In genomic region chr8:8970346-8970745, GRCm38 (mm10) we compare ENCODE assay signal across 22 mouse cellular contexts.
"Had no signal": no experiment of that assay in that cellular context is flagged by ENCODE, and none has a peak within 500 bp of the region (broad histone marks: within the 10 kb centered on the region; RNA-seq: fewer than 3 reads in every experiment).

No protein-coding gene starts in this region.

- DNase-seq: gastrocnemius, adult 2 months; gastrocnemius, postnatal 10 days; gastrocnemius, postnatal 25 days; heart, postnatal 10 days; heart, postnatal 4 days; kidney, adult 18-20 months; kidney, adult 8-10 months; kidney, postnatal 10 days; kidney, postnatal 36 days; layer of hippocampus, adult 9-11 months; layer of hippocampus, postnatal 36 days; left cerebral cortex, postnatal 4 days had no signal

- H3K9ac ChIP-seq: heart, embryonic 12.5 days; hindbrain, embryonic 12.5 days; hindbrain, embryonic 14.5 days; limb, embryonic 13.5 days; limb, embryonic 15.5 days; liver, embryonic 12.5 days had no signal

- H3K27ac ChIP-seq: gastrocnemius, adult 2 months; heart, embryonic 10.5 days; hindbrain, embryonic 10.5 days; hindbrain, embryonic 12.5 days; hindbrain, embryonic 14.5 days; limb, embryonic 13.5 days; limb, embryonic 15.5 days; liver, embryonic 12.5 days had no signal

- H3K27me3 ChIP-seq: heart, embryonic 12.5 days; hindbrain, embryonic 12.5 days; limb, embryonic 13.5 days; limb, embryonic 15.5 days; liver, embryonic 12.5 days had no signal

- H3K36me3 ChIP-seq: heart, embryonic 10.5 days; heart, embryonic 12.5 days; hindbrain, embryonic 10.5 days; hindbrain, embryonic 12.5 days; limb, embryonic 13.5 days; limb, embryonic 15.5 days; liver, embryonic 12.5 days had no signal

- ATAC-seq: hindbrain, embryonic 16.5 days; inflammation-experienced regulatory T-cells, adult 6 months; liver, embryonic 12.5 days had no signal

- H3K4me2 ChIP-seq: heart, embryonic 12.5 days; hindbrain, embryonic 12.5 days; hindbrain, embryonic 14.5 days; limb, embryonic 15.5 days; liver, embryonic 12.5 days had no signal

- H3K4me1 ChIP-seq: liver, embryonic 12.5 days had no signal

- H3K4me3 ChIP-seq: gastrocnemius, adult 2 months; heart, embryonic 10.5 days; heart, embryonic 12.5 days; hindbrain, embryonic 10.5 days; hindbrain, embryonic 12.5 days; limb, embryonic 13.5 days; limb, embryonic 15.5 days; liver, embryonic 12.5 days had no signal

- H3K9me3 ChIP-seq: heart, embryonic 10.5 days; heart, embryonic 12.5 days; hindbrain, embryonic 10.5 days; hindbrain, embryonic 12.5 days; limb, embryonic 13.5 days; limb, embryonic 15.5 days; liver, embryonic 12.5 days had no signal
